Mouse (Mus musculus): ENCODE data around the gene Apba2. TPM values are rescaled to one million over a fixed set of nuclear protein-coding genes. Genes with fewer than 3 reads are reported as not detected.

The Apba2 gene
- total RNA-seq, 2 experiments from 2014 or later, result 245 to 264 TPM

DNA sequence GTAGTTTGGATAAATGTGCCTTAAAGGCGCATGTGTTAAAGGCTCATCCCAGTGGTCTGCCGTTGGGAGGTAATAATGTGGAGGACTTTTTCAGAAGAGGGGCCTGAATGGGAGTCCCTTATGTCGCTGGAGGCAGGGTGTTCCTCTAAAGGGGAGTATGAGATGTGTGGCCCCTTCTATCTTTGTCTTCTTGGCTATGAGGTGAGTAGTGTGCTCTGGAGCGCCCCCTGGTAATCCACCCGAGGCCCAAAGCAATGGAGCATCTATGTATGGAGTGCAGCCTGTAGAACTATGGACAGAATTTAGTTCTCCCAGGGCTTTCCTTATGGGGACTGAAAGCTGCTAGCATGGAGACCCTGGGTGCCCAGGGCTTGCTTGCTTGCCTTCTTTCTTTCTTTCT lies 18.0 kb downstream of the Apba2 start:
- DNase-seq (ENCODE audit: low spot score in 2 of 2), result no peak
- intact Hi-C loops (cut with DNase I), result no loop called here

DNA sequence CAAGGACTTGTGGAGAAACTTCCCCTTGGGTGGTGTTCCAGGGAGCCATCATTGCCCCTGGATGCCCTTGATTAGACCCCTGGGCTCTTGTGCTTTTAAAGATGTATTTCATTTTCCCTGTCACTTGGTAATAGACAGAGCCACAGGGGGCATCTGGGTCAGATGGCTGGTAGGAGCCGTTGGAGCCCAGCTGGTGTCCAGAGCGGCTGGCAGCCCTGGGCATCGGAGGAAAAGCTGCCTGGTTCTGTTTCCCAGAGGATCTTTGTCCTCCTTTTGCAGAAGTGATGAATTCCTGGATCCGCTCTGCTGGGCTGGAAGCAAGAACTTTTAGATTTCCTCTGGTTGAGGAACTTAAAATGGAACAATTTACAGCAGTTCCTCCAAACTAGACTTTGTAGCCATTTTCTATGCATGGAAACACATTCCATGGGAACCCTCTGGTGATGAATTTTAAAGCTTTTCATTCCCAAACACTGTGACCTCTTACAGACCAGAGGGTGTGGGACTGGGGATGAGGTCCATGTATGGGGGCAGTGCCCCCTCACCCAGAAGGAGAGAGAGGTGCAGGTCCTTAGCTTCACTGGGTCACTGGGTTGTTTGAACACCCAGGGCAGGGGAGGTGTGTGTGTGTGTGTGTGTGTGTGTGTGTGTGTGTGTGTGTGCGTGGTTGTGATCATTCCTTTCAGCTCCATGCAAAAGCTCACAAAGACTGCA lies 20.3 kb downstream of the Apba2 start:
- intact Hi-C loops (cut with DNase I), result no loop called here
- no peak for DNase-seq (ENCODE audit: low spot score in 2 of 2)

DNA sequence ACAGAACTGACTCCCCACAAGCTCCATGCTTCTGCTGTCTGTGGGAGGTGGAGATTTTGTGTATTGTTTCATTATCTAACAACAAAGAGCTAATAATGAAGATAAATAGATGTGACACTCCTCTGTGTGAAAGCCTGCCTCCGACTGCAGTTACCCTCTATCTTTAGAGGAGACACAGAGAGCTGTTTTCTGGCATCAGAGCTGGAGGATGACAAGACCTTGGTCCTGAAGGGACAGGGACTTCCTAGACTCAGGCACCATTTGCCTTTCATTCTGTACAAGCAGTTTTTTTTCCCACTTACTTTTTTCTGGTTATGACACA lies 20.9 kb downstream of the Apba2 start:
- no peak for DNase-seq (ENCODE audit: low spot score in 2 of 2)
- intact Hi-C loops (cut with DNase I), result no loop called here

DNA sequence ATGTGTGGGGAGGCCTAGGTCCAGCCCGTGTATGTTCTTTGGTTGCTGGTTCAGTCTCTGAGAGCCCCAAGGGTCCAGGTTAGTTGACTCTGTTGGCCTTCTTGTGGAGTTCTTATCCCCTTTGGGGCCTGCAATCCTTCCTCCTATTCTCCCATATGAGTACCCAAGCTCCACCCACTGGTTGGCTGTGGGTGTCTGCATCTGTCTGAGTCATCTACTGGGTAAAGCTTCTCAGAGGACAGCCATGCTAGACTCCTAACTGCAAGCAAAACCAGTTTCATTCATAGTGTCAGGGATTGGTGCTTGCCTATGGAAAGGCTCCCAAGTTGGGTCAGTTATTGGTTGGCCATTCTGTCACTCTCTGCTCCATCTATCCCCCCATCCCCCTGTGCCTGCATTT lies 29.8 kb downstream of the Apba2 start:
- no peak for DNase-seq (ENCODE audit: low spot score in 2 of 2)
- intact Hi-C loops (cut with DNase I), result no loop called here

DNA sequence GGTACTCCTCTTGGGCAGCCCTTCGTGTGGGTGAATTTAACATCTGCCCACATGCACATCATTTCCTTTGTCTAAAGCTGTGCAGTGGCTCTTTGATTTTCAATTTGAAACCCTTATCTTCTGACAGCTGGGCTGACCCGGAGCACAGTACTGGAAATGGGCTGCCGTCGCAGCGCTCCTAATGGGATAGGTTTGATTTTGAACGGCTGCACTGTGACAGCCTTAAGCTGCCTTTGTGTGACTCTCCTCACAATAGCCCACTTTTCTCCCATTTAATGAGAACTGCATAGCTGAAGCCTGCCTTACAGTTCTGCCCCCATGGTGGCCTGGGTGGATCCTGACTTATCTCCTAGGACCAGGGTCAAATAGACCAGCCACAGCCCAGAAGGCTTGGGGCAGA lies 31.9 kb downstream of the Apba2 start:
- intact Hi-C loops (cut with DNase I), result no loop called here
- no peak for DNase-seq (ENCODE audit: low spot score in 2 of 2)

DNA sequence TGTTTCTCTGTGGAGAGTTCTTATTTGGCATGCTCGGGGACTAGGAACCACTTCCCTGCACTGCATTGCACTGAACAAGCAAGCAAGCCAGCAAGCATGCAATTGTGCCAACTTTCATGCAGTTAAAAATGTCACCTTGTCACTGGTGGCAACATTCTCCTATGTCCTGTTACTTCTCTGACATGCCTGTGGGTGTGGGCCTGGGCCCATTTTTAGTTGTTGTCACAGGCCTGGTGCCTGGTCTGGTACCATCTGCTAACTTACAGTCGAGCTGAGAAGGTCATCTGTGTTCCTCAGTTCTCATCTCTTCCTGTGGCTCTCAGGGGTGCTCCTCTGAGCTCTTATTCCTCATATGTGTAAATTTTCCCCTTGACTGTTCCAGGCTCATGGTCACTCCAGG lies 33.8 kb downstream of the Apba2 start:
- intact Hi-C loops (cut with DNase I), result no loop called here
- no peak for DNase-seq (ENCODE audit: low spot score in 2 of 2)

DNA sequence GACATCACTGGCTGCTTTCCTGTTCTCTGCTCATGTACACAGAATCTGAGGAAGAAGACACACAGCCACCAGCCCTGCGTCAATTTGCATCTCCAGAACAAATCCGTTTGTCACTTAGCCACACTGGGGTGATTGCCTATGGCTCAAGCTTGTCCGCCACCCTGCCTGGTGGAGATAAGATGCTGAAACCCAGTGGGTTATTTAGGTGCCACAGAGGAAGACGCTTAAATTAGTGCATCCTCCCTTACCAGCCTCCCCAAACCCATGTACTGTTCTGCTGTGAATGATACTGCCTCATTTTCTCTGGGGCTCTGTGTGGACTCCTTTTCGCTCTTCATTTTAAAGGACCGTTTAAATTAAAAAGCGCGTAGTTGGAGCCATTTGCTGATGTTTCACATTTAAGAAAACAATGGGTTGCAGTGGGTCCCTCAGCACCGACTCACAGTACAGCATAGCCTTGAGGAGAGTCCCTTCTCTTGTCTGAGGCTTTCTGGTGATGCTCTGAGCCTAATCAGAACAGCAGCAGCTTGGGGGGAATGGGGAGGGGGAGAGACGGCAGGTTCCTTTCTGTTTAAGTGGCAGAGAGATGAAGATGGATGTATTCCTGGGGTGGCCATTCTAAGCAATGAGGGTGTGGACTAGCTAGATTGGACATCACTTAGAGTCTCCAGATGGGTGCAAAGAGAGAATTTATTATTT lies 38.1 kb downstream of the Apba2 start:
- no peak for DNase-seq (ENCODE audit: low spot score in 2 of 2)
- intact Hi-C loops (cut with DNase I), result no loop called here

DNA sequence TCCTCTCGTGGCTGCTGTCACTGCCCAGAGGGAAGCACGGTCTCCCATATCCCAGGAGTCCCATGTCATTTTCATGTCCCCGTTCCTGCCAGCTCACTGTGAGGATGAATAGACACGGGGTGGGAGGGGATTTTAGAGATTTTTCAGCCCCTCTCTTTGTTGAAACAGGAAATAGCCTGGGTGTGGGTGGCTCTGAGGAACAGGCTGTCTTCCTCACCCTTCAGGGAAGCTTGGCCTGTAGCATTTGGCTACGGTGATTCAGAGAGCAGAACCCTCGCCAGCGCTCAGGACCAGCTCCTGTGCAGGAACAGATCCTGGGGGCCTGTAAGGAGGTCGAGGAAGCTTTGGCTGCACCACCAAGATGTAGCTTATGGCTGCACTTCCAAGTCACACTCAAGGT lies 45.3 kb downstream of the Apba2 start:
- intact Hi-C loops (cut with DNase I), result no loop called here
- DNase-seq (ENCODE audit: low spot score in 2 of 2), result peak; percentile 40 to 59

DNA sequence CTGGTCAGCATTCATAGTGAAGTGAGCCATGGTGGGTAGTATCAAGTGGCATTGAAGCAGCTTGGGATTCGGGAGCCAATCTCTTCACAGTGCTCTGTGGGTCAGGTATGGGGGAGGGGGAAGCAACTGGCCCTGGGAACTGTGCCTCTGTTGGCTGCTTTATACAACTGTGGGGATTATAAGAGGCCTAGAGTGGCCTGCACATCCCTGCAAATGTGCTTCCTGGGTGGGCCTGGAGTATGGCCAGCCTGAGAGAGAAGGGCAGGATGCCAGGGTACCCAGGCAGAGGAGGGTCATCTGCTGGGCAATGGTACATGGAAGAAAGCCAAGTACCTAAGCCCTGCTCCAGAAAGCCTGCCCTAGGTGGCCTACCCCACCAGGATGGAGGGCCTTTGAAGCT lies 49.4 kb downstream of the Apba2 start:
- intact Hi-C loops (cut with DNase I), result no loop called here

DNA sequence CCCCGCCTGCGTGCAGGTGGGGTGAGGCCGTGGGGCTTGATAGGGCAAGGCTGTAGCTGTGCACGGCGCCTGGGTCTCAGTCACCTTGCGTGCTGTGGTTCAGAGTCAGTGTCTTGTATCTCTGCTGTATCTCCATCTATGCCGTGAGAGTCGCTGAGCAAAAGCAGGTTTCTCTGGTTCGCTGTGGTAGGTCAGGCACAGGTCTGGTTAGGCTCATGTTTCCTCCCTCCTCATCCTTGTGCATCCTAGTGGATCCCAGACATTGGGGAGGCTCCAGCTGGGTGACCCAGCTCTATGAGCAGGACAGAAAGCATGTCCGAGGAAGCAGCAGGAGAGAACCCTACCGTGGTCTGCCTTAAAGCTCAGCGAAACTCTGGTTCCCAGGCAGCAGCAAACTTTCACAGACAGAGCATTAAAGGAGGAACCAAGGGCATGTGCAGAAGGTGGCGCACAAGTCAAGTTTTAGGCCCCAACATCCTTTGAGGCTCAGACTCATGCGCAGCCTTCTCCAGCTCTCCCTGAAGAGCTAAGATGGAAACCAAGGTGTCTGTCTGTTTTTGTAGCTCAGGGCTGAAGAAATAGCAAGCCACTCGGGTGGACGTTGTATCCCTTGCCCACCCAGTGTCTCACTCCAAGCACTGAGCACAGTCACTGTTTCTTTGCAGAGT lies 51.2 kb downstream of the Apba2 start:
- intact Hi-C loops (cut with DNase I), result no loop called here
- no peak for DNase-seq (ENCODE audit: low spot score in 2 of 2)

More for the DNA sequence above, 49.4 kb downstream of the Apba2 start:
- no peak for DNase-seq (ENCODE audit: low spot score in 2 of 2)

DNA sequence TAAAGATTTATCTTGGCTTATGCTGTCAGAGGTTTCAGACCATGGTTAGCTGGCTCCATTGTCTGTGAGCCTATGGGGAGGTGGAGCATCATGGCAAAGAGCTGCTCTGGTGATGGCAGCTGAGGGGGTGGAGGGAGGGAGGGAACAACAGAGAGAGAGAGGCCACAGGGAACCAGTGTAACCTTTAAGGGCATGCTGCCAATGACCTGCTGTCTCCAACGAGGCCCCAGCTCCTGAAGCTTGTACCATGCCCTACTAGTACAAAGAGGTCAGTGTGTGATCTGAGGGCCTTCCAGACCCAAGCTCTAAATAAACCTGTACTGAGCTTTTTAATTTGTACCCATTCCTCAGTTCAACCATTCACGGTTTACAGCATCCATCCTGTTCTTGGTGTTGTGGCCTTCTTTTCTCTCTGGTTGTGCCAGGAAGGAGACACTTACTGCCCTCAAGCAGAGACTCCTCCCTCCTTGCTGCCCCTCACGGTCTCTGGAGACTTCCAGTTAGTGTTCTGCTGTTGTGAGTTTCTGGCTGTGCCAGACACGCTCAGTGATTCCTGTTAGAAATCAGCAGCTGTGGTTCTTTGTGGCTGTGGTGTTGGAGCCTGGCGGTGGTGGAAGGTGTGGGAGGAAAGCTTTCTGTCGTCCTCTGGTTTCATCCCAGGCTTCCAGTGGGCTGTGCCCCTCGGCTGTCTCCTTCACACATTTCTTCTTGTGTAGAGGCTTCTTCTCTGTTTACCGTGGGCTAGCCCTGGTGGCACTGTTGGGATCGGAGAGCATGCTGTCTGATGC lies 60.4 kb downstream of the Apba2 start:
- DNase-seq (ENCODE audit: low spot score in 2 of 2), result peak in 1 of 2 experiments; percentile 59
- intact Hi-C loops (cut with DNase I), result no loop called here

DNA sequence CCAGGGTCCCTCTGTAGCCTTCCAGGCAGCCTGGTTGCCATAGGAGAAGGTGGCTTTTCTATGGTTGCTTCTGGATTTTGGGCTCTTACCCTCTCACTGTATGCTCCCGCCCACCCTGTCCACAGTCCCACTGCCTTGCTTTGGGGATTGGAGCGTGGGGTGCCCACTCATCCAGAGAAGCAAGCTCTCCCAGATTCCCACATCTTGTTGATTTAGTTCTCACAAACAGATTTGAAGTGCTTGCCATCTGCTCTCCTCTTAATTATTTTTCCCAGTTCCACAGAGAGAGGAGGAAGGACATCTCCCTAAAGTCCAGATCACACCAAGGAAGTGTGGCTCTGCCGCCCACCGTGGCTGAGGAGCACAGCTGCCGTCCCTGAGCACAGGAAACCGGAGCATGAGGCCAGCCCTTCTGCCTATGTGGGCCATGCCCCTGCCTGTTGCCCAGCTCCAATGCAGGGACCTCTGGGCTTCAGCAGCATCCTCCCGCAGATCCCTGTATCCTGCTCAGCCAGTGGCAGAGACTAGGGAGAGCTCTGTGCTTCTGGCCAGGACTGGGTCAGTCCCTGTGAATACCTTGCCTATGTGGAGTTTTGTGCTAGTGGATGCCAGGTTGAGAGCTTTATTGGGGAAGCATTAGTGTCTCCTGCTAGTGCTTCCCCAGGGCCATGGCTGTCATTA lies 63.5 kb downstream of the Apba2 start:
- intact Hi-C loops (cut with DNase I), result loop anchor here (5.0 kb wide), 1 partner anchor 63 kb away; the partner anchor contains the start of gene Apba2
- peak; percentile 67 to 73 for DNase-seq (ENCODE audit: low spot score in 2 of 2)

DNA sequence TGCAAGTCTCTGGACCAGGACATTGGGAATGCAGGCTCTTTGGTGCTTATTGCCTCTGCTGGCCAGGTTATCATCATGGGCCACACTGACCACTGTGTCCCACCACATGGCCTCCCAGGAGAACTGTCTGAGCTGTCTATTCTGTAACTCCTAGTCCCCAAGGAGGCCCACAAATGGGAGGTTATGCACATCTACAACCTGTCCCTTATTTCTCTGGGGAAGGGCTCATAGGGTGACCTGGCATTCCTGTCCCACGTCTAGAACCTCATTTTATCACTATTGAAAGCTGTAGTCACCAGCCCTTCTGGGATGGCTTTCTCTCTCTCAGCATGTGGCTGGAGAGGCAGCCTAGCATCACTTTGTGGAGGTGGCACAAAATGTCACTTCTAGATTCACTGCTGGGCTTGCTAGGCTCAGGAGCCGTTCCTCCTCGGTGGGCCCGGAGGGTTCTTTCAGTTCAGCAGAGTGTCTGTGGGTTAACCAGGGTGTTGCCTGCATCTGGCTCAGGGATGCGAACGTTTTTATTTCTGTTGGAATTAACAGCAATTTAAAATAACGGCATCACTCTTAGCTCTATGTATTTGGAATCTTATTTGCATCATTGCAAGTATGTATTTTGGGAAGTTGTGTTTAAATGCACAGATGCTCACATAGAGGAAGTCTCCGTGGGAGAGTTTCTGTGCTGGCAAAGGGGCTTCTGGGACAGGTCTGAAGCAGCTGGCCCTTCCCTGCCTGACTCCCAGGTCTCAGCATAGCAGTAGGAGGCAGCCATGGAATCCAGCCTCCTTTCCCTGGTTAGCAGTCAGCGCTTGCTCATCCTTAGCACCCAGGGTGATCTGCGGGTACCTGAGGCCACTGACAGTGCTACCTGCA lies 65.1 kb downstream of the Apba2 start:
- intact Hi-C loops (cut with DNase I), result loop anchor here (5.0 kb wide), 1 partner anchor 64 kb away; the partner anchor contains the start of gene Apba2

DNA sequence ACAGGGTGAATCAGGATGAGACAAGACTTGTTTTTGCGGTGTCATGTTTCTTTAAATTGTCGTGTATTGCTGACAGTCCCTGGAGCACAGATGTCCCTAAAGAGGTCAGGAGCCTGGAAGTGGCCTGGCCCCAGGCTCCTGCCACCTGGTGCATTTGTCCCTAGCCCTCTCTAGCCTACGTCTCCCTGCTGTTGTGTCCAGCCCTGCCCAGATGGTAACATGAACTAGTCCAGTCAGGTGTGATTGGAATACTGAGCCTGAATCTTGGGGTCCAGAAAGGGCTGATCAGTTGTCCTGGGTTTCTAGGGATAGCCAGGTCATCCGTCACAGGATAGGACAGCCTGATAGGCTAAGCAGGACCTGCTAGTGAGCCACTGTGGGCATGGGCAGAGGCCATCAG lies 67.2 kb downstream of the Apba2 start:
- no peak for DNase-seq (ENCODE audit: low spot score in 2 of 2)
- intact Hi-C loops (cut with DNase I), result loop anchor here (5.0 kb wide), 1 partner anchor 66 kb away; the partner anchor contains the start of gene Apba2

More for the DNA sequence above, 65.1 kb downstream of the Apba2 start:
- DNase-seq (ENCODE audit: low spot score in 2 of 2), result peak in 1 of 2 experiments; percentile 58

DNA sequence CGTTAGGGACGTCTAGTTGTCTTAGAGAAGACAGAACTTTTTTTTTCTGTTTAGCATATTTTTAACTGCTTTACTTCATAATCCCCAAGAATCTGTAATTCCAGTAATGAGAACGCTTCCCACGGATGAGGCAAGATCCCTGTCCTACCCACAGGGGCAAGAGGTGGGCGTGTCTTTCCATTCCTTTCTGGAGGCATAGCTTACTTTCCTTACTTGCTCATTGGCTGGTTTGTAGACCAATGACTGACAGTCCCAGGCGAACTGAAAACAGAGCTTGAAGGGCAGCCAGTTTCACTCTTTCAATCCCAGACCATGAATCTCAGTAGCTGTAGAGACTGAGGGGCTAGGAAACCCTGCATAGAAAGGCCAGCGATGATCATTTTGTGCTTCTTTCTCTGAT lies 68.2 kb downstream of the Apba2 start:
- no peak for DNase-seq (ENCODE audit: low spot score in 2 of 2)
- intact Hi-C loops (cut with DNase I), result loop anchor here (5.0 kb wide), 1 partner anchor 67 kb away; the partner anchor contains the start of gene Apba2

DNA sequence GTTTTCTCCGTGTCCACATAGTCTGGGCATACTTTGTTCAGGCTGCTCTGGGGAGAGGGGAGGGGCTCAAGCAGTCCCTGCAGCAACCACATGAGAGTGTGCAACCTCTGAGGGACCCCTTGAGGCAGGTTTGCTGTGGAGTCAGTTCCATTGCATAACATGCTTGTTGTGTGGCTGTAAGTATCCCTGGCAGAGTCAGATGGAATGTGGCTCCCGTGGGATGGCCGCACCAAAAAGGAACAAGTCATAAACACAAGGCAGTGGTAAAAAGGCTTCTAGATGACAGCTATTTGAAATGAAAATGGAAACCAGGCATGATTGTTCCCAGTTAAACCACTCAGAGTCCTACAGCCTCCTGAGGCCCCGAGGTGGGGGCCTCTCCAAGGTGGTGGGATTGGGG lies 69.4 kb downstream of the Apba2 start:
- intact Hi-C loops (cut with DNase I), result no loop called here
- DNase-seq (ENCODE audit: low spot score in 2 of 2), result no peak

DNA sequence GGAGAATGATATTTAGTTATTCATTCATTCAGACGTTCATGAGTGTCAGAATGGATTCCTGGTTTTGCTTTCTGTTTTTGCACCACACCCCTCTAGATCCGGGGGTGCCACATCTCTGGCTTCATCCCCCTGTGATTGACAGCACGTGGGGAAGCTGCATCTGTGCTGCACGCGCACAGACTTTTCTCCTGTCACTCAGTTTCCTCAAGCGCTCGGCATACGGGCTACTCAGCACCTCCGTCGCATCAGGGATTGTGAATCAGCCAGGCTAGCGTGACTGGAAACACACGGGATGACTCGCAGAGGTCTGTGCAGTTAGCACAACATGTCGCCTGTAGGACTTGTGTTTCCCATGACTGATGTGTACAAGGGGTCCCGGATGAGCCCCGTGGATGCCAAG lies 72.6 kb downstream of the Apba2 start:
- DNase-seq (ENCODE audit: low spot score in 2 of 2), result no peak
- intact Hi-C loops (cut with DNase I), result no loop called here

DNA sequence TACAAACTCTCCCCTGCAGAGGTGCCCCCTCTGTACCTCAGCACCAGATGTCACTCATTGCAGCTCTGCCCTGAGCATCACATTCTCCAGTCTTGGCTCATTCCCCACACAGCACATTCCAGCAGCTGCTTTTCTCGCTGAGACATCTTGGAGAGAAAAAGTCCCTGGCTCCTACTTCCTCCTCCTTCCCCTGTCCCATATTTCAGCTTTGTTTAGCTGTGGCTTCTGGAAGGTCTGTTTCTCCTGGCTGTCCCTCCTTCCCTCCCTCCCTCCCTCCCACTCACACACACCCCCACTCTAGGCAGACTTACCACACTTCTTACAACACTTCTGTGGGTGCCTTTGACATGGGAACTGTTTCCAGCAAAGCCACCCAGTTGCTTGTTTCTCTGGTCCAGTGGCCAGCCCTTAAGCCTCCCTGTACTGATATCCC lies 75.0 kb downstream of the Apba2 start:
- intact Hi-C loops (cut with DNase I), result no loop called here
- peak; percentile 51 to 64 for DNase-seq (ENCODE audit: low spot score in 2 of 2)
